Mouse (Mus musculus) midbrain, embryonic 11.5 days (tissue): ENCODE data around the gene Lsg1. TPM values are rescaled to one million over a fixed set of nuclear protein-coding genes. Genes with fewer than 3 reads are reported as not detected.

Experiments
- ATAC-seq: fragments of 200-750 bp; cut with Nextera tagmentation; 2 replicates; pipeline ENCODE4 v1.8.0; 2017; ENCODE audit warnings: moderate TSS enrichment, moderate library complexity; ENCODE audit not compliant: low FRiP score
- DNase-seq: peaks from one replicate; pipeline ENCODE4 v3.0.0; 2015; ENCODE audit warnings: low spot score; ENCODE audit errors: missing footprints
- H3K27ac ChIP-seq: fragments of 300-500 bp; sonication (generic); 2 replicates; pipeline ENCODE4 v1.5.1; 2014; ENCODE audit warnings: low read depth, low read length
- H3K27me3 ChIP-seq: fragments of 300-500 bp; sonication (generic); 2 replicates; pipeline ENCODE4 v1.6.1; 2014; ENCODE audit warnings: mild to moderate bottlenecking, low read length, moderate library complexity, mixed read lengths; ENCODE audit not compliant: control insufficient read depth, insufficient read depth
- H3K36me3 ChIP-seq: fragments of 300-500 bp; sonication (generic); 2 replicates; pipeline ENCODE4 v1.6.1; 2014; ENCODE audit warnings: mild to moderate bottlenecking, low read length, moderate library complexity, mixed read lengths; ENCODE audit not compliant: control insufficient read depth, insufficient read depth
- H3K4me1 ChIP-seq: fragments of 300-500 bp; sonication (generic); 2 replicates; pipeline ENCODE4 v1.6.1; 2014; ENCODE audit warnings: low read length; ENCODE audit not compliant: control insufficient read depth, insufficient read depth
- H3K4me2 ChIP-seq: fragments of 300-500 bp; sonication (generic); 2 replicates; pipeline ENCODE4 v1.6.1; 2014; ENCODE audit warnings: mild to moderate bottlenecking, moderate library complexity
- H3K4me3 ChIP-seq: fragments of 300-500 bp; sonication (generic); 2 replicates; pipeline ENCODE4 v1.5.1; 2014; ENCODE audit warnings: low read depth, low read length
- H3K9ac ChIP-seq: fragments of 300-500 bp; sonication (generic); 2 replicates; pipeline ENCODE4 v1.6.1; 2014; ENCODE audit warnings: low read length
- H3K9me3 ChIP-seq: fragments of 300-500 bp; sonication (generic); 2 replicates; pipeline ENCODE4 v1.6.1; 2016; ENCODE audit warnings: low read length; ENCODE audit not compliant: control insufficient read depth
- WGBS: fragments of 180-500 bp; shearing (Covaris S2); extraction: QIAGEN DNeasy Blood & Tissue Kit; methylation state at CpG from one replicate; pipeline ENCODE4 v1.1.7; 2014; 5-methylcytosine and 5-hydroxymethylcytosine counted together
- polyA plus RNA-seq: library from polyadenylated mRNA; unstranded; fragments of >200 nt; fragmentation: Nextera tagmentation; extraction: Ambion mirVana; gene quantifications from 2 replicates; pipeline ENCODE4 v1.2.1, GENCODE M21; 2014

The Lsg1 gene
- polyA plus RNA-seq, 1 experiment from 2014 or later = 89.3 TPM

GRCm38 (mm10) chr16:30532929-30533328, 54.5 kb downstream of the Lsg1 start:
- Histone ChIP-seq H3K36me3 (peaks cover 3% of the 10 kb centered on the region; the same call in 1 of the 2 replicates), H3K4me2 (no peak overlapping the region), H3K9me3 (no peaks in the 10 kb centered on the region), H3K4me1 (no peaks in the 10 kb centered on the region), H3K9ac (no peak overlapping the region), H3K27me3 (no peaks in the 10 kb centered on the region), H3K4me3 (no peak overlapping the region), H3K27ac (no peak overlapping the region)
- WGBS = 65% methylated on average over 1 of the region's 1 CpGs
- ATAC-seq = no peak
- peak; percentile 76 for DNase-seq

GRCm38 (mm10) chr16:30531761-30532406, 55.5 kb downstream of the Lsg1 start:
- Histone ChIP-seq H3K9ac (no peak overlapping the region), H3K27ac (no peak overlapping the region), H3K9me3 (no peaks in the 10 kb centered on the region), H3K27me3 (no peaks in the 10 kb centered on the region), H3K4me1 (no peaks in the 10 kb centered on the region), H3K4me3 (no peak overlapping the region), H3K4me2 (no peak overlapping the region), H3K36me3 (peaks cover 3% of the 10 kb centered on the region; the same call in 1 of the 2 replicates)
- ATAC-seq (peak; percentile 67), DNase-seq (peak; percentile 93)
- WGBS = 33% methylated on average over 20 of the region's 20 CpGs

DNA sequence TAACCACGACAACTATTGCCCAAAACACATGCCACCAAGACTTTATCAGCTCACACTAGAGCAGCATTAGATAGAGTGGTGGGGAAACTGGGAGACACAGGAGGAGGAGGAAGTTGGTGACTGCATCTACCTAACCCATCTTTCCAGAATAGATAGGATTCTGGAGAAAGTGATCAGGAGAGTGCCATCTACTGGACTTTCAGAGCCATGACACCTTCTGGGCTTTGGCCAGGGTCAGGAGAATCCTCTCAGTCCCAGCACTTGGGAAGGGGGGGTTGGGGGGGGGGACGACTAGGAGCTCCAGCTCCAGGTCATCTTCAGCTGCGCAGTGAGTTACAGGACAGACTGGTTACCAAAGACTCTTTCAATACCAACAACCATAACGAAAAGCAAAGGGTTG, 56.6 kb downstream of the Lsg1 start:
- H3K4me3 ChIP-seq = no peak overlapping the region
- WGBS = 41% methylated on average over 4 of the region's 4 CpGs
- ATAC-seq (no peak), DNase-seq (peak; percentile 85)
- H3K9me3 ChIP-seq = no peaks in the 10 kb centered on the region
- H3K27ac ChIP-seq = no peak overlapping the region
- peaks cover 3% of the 10 kb centered on the region; the same call in 1 of the 2 replicates for H3K36me3 ChIP-seq
- H3K4me2 ChIP-seq = no peak overlapping the region
- no peaks in the 10 kb centered on the region for H3K4me1 ChIP-seq
- H3K27me3 ChIP-seq = no peaks in the 10 kb centered on the region
- no peak overlapping the region for H3K9ac ChIP-seq

GRCm38 (mm10) chr16:30528386-30528785, 59.0 kb downstream of the Lsg1 start:
- Histone ChIP-seq H3K36me3 (0 out of 2 replicates have a peak, but pooled peaks cover 3% of the 10 kb centered on the region), H3K9me3 (no peaks in the 10 kb centered on the region), H3K4me1 (no peaks in the 10 kb centered on the region), H3K4me3 (no peak overlapping the region), H3K27me3 (no peaks in the 10 kb centered on the region), H3K27ac (no peak overlapping the region), H3K9ac (no peak overlapping the region), H3K4me2 (no peak overlapping the region)
- DNase-seq = peak; percentile 72
- 88% methylated on average over 8 of the region's 8 CpGs for WGBS
- ATAC-seq = no peak

DNA sequence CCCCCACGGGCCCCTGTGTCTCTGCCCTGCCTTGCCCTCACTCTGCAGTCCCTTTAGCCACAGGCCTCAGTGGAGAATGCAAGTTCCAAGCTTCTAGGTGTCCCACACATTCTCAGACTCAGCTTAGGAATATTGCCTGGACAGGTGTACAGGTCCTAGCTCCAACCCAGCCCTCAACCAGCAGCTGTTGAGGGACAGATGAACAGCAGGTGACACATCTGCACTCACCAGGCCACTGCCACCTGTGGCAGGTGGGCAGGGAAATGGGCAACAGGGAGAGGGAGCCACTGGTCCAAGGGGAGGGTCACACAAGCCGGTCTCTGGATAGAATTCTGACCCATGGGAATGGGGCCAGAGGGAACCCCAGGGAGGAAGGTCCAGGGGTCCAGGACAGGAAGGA, 59.5 kb downstream of the Lsg1 start:
- WGBS = 59% methylated on average over 2 of the region's 2 CpGs
- no peak overlapping the region for H3K27ac ChIP-seq
- H3K4me1 ChIP-seq = no peaks in the 10 kb centered on the region
- peak; percentile 33 for DNase-seq
- H3K4me2 ChIP-seq = no peak overlapping the region
- H3K4me3 ChIP-seq = no peak overlapping the region
- 0 out of 2 replicates have a peak, but pooled peaks cover 3% of the 10 kb centered on the region for H3K36me3 ChIP-seq
- H3K9me3 ChIP-seq = no peaks in the 10 kb centered on the region
- no peaks in the 10 kb centered on the region for H3K27me3 ChIP-seq
- ATAC-seq = no peak
- H3K9ac ChIP-seq = no peak overlapping the region

- Histone ChIP-seq H3K27ac (no peak overlapping the region), H3K4me2 (no peak overlapping the region), H3K4me3 (no peak overlapping the region), H3K27me3 (no peaks in the 10 kb centered on the region), H3K4me1 (no peaks in the 10 kb centered on the region), H3K9me3 (no peaks in the 10 kb centered on the region), H3K36me3 (0 out of 2 replicates have a peak, but pooled peaks cover 3% of the 10 kb centered on the region), H3K9ac (no peak overlapping the region)
- 88% methylated on average over 14 of the region's 14 CpGs for WGBS
- ATAC-seq (no peak), DNase-seq (peak; percentile 45)
Measured at GRCm38 (mm10) chr16:30525756-30526155, 61.6 kb downstream of the Lsg1 start.

DNA sequence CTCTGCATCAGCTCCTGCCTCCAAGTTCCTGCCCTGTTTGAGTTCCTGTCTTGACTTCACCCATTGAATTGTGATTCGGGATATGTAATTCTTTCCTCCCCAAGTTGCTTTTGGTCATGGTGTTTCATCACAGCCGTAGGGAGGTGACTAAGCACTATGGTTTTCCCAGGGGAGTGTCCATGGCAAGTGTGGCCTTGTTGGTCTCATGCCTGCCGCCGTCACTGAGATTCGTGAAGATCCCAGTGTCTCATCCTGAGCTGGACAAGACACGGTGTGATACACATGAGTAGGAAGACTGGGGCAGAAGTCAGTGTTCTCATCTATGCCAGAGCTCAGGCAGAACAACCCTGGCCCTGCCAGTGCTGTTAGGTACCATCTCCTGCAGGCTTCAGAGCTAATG, 62.9 kb downstream of the Lsg1 start:
- H3K36me3 ChIP-seq = 0 out of 2 replicates have a peak, but pooled peaks cover 3% of the 10 kb centered on the region
- 87% methylated on average over 6 of the region's 6 CpGs for WGBS
- no peak for ATAC-seq
- H3K4me2 ChIP-seq = no peak overlapping the region
- H3K4me3 ChIP-seq = no peak overlapping the region
- no peak overlapping the region for H3K9ac ChIP-seq
- H3K27me3 ChIP-seq = no peaks in the 10 kb centered on the region
- no peaks in the 10 kb centered on the region for H3K4me1 ChIP-seq
- no peak for DNase-seq
- no peaks in the 10 kb centered on the region for H3K9me3 ChIP-seq
- no peak overlapping the region for H3K27ac ChIP-seq

DNA sequence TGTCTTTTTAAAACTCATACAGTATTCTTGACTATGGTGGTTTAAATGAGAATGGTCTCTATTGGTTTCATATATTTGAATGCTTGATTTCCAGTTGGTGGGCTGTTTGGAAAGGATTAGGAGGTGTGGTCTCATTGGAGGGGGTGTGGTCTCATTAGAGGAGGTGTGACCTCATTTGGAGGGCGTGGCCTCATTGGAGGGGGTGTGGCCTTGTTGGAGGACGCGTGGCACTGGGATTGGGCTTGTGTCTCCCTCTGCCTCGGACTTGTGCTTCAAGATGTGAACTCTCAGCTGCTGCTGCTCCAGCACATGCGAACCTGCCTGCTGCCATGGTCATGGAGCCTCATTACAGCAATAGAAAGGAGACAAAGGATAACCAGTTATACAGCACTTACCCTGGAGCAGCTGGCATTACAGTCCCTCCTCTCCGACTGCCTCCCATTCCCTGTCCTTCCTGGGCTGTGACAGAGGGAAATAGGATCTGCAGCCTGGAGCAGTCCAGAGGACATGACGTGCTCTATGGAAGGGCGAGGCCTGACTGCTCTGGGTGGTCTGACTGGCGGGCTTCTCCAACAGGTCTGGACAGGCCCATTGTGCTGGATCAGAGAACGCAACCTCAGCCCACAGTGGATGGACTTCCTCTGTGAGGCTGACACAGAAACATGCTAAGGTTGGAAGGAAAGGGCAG, 65.0 kb downstream of the Lsg1 start:
- Histone ChIP-seq H3K9ac (no peak overlapping the region), H3K36me3 (no peaks in the 10 kb centered on the region), H3K4me2 (no peak overlapping the region), H3K4me1 (no peaks in the 10 kb centered on the region), H3K4me3 (no peak overlapping the region), H3K27me3 (no peaks in the 10 kb centered on the region), H3K9me3 (no peaks in the 10 kb centered on the region), H3K27ac (no peak overlapping the region)
- WGBS = 67% methylated on average over 10 of the region's 10 CpGs
- DNase-seq (peak; percentile 72), ATAC-seq (no peak)

GRCm38 (mm10) chr16:30521147-30521546, 66.2 kb downstream of the Lsg1 start:
- Histone ChIP-seq H3K27ac (no peak overlapping the region), H3K9me3 (no peaks in the 10 kb centered on the region), H3K4me3 (no peak overlapping the region), H3K9ac (no peak overlapping the region), H3K36me3 (no peaks in the 10 kb centered on the region), H3K4me1 (no peaks in the 10 kb centered on the region), H3K27me3 (no peaks in the 10 kb centered on the region), H3K4me2 (no peak overlapping the region)
- peak; percentile 81 for DNase-seq
- 60% methylated on average over 3 of the region's 3 CpGs for WGBS
- ATAC-seq = no peak
